Mouse (Mus musculus): ENCODE measurements around the gene Tmem219.

The Tmem219 gene

GRCm38 (mm10) chr7:126862147-126862784, 60.5 kb downstream of the Tmem219 start, which contains the start of gene Ino80e:
TSS of gene Ino80e (minus strand) at chr7:126862377.
- DNase-seq (ENCODE audit: low spot score in 2 of 2): peak; percentile 92 to 94

- DNase-seq (ENCODE audit: low spot score in 2 of 2): peak; percentile 85 to 91
Observed at GRCm38 (mm10) chr7:126861429-126862130, 61.1 kb downstream of the Tmem219 start, which contains the start of gene Hirip3. TSS of gene Hirip3 (plus strand) at chr7:126861972.

- no peak for DNase-seq (ENCODE audit: low spot score in 2 of 2)
Observed at GRCm38 (mm10) chr7:126860987-126861386, 61.7 kb downstream of the Tmem219 start.

- no peak for DNase-seq (ENCODE audit: low spot score in 2 of 2)
Observed at GRCm38 (mm10) chr7:126856741-126857420, 65.8 kb downstream of the Tmem219 start.

GRCm38 (mm10) chr7:126855641-126856040, 67.1 kb downstream of the Tmem219 start:
- no peak for DNase-seq (ENCODE audit: low spot score in 2 of 2)

GRCm38 (mm10) chr7:126853454-126853853, 69.3 kb downstream of the Tmem219 start:
- DNase-seq (ENCODE audit: low spot score in 2 of 2): no peak

- DNase-seq (ENCODE audit: low spot score in 2 of 2): no peak
Observed at GRCm38 (mm10) chr7:126851192-126851591, 71.5 kb downstream of the Tmem219 start.

GRCm38 (mm10) chr7:126850161-126850560, 72.6 kb downstream of the Tmem219 start:
- DNase-seq (ENCODE audit: low spot score in 2 of 2): no peak

- DNase-seq (ENCODE audit: low spot score in 2 of 2): no peak
Observed at GRCm38 (mm10) chr7:126848794-126849193, 73.9 kb downstream of the Tmem219 start.

- no peak for DNase-seq (ENCODE audit: low spot score in 2 of 2)
Observed at GRCm38 (mm10) chr7:126847421-126848398, 75.0 kb downstream of the Tmem219 start.

- no peak for DNase-seq (ENCODE audit: low spot score in 2 of 2)
Observed at GRCm38 (mm10) chr7:126847116-126847420, 75.6 kb downstream of the Tmem219 start, which contains the start of gene Doc2a. TSS of gene Doc2a (plus strand) at chr7:126847416.

- no peak for DNase-seq (ENCODE audit: low spot score in 2 of 2)
Observed at GRCm38 (mm10) chr7:126845516-126845915, 77.2 kb downstream of the Tmem219 start.

- DNase-seq (ENCODE audit: low spot score in 2 of 2): no peak
Observed at GRCm38 (mm10) chr7:126843276-126843675, 79.4 kb downstream of the Tmem219 start.

Data from frontal cortex, postnatal 25 days (tissue).